Mouse (Mus musculus): ENCODE measurements around the gene Wdr41.

DNA sequence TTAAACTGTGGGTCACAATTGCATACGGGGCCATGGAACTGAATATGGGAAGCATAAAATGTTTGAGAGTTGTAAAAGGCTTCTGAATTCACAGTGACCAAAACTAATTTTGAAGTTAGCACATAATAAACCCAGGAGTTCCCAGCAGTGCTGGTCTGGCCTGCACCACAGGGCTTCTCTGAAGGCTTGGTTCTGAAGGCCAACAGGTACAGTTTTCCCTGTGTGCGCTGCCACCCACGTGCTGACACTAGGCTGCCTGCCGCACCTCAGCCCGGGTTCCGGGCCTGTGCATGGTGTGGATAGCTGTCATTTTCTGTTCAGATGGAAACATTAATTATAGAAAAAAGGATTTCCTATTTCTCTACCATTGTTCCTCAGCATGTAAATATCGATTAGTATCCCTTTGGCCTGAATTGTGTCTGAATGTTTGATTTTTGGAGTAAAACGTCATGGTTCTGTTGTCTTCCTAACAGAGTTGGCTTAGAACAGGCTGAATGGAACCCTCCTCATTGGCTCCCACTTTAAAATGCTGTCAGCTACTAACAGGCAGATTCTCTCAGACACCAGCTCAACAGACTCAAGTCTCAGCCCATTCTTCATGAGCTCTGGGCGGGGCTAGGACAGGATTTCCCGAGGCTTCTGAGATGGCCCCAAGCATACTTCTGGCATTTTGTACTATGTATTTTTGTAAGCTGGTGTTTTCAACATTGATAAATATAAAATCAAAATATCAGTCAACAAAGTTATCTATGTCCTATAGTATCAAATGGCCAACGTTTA is 80.5 kb downstream of the Wdr41 start:
- no peak for TF ChIP-seq CTCF (IDR thresholded peaks at IDR 0.05; ENCODE audit: low read depth, low read length)
- no peak for TF ChIP-seq POLR2A (IDR thresholded peaks at IDR 0.05; ENCODE audit: extremely low read depth, insufficient read depth, low read length)
